Mouse (Mus musculus) hindbrain, embryonic 11.5 days (tissue): ENCODE measurements around the gene Bcl6. TPM values are rescaled to one million over a fixed set of nuclear protein-coding genes. Genes with fewer than 3 reads are reported as not detected.

Experiments
- ATAC-seq: fragments of 200-750 bp; cut with Nextera tagmentation; 2 replicates; pipeline ENCODE4 v1.8.0; 2017; ENCODE audit warnings: mild to moderate bottlenecking, moderate TSS enrichment, moderate library complexity; ENCODE audit not compliant: low FRiP score
- DNase-seq: peaks from one replicate; pipeline ENCODE4 v3.0.0-alpha.2; 2015; ENCODE audit warnings: low spot score
- H3K27ac ChIP-seq: fragments of 300-500 bp; sonication (generic); 2 replicates; pipeline ENCODE4 v1.5.1; 2014; ENCODE audit warnings: mild to moderate bottlenecking, low read depth, low read length
- H3K27me3 ChIP-seq: fragments of 300-500 bp; sonication (generic); 2 replicates; pipeline ENCODE4 v1.6.1; 2014; ENCODE audit warnings: mild to moderate bottlenecking, low read length, moderate library complexity, mixed read lengths; ENCODE audit not compliant: control insufficient read depth, insufficient read depth
- H3K36me3 ChIP-seq: fragments of 300-500 bp; sonication (generic); 2 replicates; pipeline ENCODE4 v1.6.1; 2014; ENCODE audit warnings: mild to moderate bottlenecking, low read length, moderate library complexity, mixed read lengths; ENCODE audit not compliant: control insufficient read depth, insufficient read depth
- H3K4me1 ChIP-seq: fragments of 300-500 bp; sonication (generic); replicated peaks from 2 replicates; pipeline ENCODE4 v1.6.1; 2014; ENCODE audit warnings: low read length, mixed read lengths; ENCODE audit not compliant: control insufficient read depth, insufficient read depth
- H3K4me2 ChIP-seq: fragments of 300-500 bp; sonication (generic); replicated peaks from 2 replicates; pipeline ENCODE4 v1.6.1; 2014; ENCODE audit warnings: mild to moderate bottlenecking, low read depth, low read length
- H3K4me3 ChIP-seq: fragments of 300-500 bp; sonication (generic); 2 replicates; pipeline ENCODE4 v1.5.1; 2014; ENCODE audit warnings: low read depth, low read length
- H3K9ac ChIP-seq: fragments of 300-500 bp; sonication (generic); 2 replicates; pipeline ENCODE4 v1.6.1; 2014; ENCODE audit warnings: low read depth, low read length
- H3K9me3 ChIP-seq: fragments of 300-500 bp; sonication (generic); 2 replicates; pipeline ENCODE4 v1.6.1; 2016; ENCODE audit warnings: low read length; ENCODE audit not compliant: control insufficient read depth
- WGBS: fragments of 180-500 bp; shearing (Covaris S2); extraction: QIAGEN DNeasy Blood & Tissue Kit; methylation state at CpG from one replicate; pipeline ENCODE4 v1.1.7; 2014; 5-methylcytosine and 5-hydroxymethylcytosine counted together
- polyA plus RNA-seq: library from polyadenylated mRNA; unstranded; fragments of >200 nt; fragmentation: Nextera tagmentation; extraction: Ambion mirVana; gene quantifications from 2 replicates; pipeline ENCODE4 v1.2.1, GENCODE M21; 2014

The Bcl6 gene
- polyA plus RNA-seq, 1 experiment from 2014 or later, result 0.11 TPM

DNA sequence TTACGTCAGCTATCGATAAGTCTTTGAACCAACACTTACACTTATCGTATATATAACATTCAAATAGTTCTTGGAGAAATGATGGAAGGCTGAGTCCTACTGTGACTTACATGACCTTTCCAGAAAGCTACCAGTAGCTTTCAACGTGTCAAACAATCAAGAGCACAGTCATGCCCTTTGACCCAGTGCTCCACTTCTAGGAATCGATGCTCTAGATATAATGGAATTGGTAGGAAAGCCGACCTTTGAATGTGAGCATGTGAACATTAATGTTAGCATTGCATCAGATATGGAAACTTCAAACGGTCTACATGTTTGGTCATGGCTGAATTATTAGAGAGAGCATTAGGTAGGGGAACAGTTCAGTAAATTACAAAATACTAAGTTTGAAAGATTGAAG lies 7.7 kb upstream of the Bcl6 start:
- Histone ChIP-seq H3K9me3 (no peaks in the 10 kb centered on the region), H3K36me3 (no peaks in the 10 kb centered on the region), H3K4me2 (no peak overlapping the region), H3K27ac (no peak overlapping the region), H3K27me3 (no peaks in the 10 kb centered on the region), H3K4me1 (no peaks in the 10 kb centered on the region), H3K9ac (no peak overlapping the region), H3K4me3 (no peak overlapping the region)
- ATAC-seq (no peak), DNase-seq (no peak)
- 83% methylated on average over 7 of the region's 7 CpGs for WGBS

DNA sequence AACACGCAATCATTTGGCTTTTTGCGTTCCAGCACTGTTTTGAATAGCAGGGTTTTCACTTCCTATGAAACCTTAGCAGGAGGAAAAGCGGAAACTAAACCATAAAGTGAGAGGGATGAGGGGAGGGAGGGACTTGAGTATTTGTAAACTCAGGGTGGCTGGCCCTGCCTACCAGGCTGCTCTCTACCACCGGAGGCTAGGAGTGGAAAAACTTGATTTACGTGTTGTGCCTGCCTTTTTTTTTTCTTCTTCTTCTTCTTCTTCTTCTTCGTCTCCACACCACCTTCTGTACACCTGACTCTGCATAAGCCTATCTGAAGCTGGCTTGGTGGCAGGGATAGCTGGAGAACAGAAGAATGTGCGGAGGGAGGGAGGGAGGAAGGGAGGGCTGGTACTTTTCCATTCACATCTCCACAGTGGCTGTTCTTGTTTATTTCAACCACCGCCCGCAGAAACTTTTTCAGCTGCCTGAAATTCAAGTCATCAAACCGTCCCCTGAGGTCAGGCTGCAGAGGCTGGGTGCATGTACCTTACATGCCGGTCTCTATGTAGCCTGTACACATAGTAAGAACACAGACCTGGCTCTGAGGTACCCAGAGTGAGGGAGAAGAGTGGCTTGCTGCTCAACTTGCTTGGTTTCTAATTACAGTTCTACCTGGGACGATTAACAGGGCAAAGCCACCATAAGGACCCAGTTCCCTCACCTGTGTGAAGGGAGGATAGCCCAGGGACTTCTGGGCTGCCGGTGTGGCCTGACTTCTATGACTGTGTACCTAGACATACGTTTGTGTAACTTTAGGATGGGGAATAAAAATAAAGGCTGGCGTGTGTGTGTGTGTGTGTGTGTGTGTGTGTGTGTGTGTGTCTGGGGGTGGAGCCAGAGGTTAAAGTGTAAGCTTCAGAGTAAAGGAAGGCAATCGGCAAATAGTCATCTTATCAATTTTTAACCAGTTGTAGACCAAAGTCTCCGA lies 5.0 kb upstream of the Bcl6 start:
- H3K4me2 ChIP-seq, result no peak overlapping the region
- ATAC-seq (no peak), DNase-seq (no peak)
- no peaks in the 10 kb centered on the region for H3K36me3 ChIP-seq
- no peak overlapping the region for H3K27ac ChIP-seq
- 0 out of 2 replicates have a peak, but pooled peaks cover 3% of the 10 kb centered on the region for H3K27me3 ChIP-seq
- 59% methylated on average over 16 of the region's 17 CpGs for WGBS
- no peak overlapping the region for H3K9ac ChIP-seq
- no peaks in the 10 kb centered on the region for H3K9me3 ChIP-seq
- no peaks in the 10 kb centered on the region for H3K4me1 ChIP-seq
- H3K4me3 ChIP-seq, result no peak overlapping the region

DNA sequence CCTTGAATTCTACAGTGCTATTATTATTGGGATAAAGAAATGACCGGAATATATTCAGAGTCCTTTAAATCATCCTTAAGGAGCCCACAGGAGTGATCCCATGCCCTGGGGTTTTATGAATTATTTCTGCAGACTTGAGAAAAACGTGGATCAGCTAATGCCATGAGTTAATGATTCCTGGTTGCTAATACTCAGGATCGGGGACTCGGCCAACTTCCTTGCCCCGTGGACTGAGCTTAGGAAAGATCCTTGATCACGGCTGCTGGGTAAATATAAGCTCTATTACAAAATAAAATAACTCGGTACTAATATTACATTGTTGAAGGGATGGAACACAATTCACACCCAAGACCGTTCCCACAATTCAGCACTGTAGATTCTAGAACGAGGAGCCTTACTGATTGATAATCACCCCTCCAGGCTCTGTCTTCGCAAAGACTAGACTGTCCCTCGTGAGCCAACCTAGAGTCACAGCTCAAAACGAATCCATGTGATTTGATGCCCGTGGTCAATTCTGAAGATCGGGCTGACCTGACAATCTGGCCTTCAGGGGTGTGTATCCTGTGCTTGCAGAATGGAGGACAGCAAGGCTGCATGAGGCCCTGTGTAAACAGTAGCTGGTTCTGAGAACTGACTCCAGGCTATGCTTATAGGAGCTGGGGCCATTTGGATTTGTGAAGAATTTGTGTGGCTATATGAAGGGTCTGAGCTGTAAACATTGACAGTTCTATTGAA lies 3.4 kb upstream of the Bcl6 start:
- ATAC-seq (no peak), DNase-seq (no peak)
- Histone ChIP-seq H3K4me3 (no peak overlapping the region), H3K27ac (no peak overlapping the region), H3K9me3 (no peaks in the 10 kb centered on the region), H3K36me3 (no peaks in the 10 kb centered on the region), H3K9ac (no peak overlapping the region), H3K4me1 (peaks cover 4% of the 10 kb centered on the region), H3K4me2 (no peak overlapping the region), H3K27me3 (peaks cover 4% of the 10 kb centered on the region)
- WGBS, result 87% methylated on average over 14 of the region's 14 CpGs

DNA sequence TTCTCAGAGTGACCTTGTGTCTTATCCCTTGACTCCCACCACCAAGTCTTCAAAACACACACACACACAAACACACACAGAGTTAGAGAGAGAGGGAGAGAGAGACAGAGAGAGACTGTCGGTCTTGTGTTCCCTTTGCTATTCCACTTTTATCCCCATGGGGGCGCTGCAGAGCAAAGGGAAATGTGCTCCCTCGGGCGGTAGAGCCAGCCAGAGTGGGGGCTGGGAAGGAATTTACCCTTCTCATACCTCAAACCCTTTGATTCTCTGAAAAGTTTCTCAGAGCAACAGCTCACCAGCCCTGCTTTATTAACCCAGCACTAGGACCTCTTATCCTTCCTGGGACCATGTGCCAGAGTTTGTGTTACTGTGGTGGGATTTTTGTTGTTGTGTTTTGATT lies 2.5 kb upstream of the Bcl6 start:
- Histone ChIP-seq H3K27ac (no peak overlapping the region), H3K4me1 (peaks cover 6% of the 10 kb centered on the region), H3K9ac (no peak overlapping the region), H3K4me2 (no peak overlapping the region), H3K4me3 (no peak overlapping the region), H3K9me3 (no peaks in the 10 kb centered on the region), H3K36me3 (no peaks in the 10 kb centered on the region), H3K27me3 (peaks cover 11% of the 10 kb centered on the region)
- DNase-seq (peak; percentile 87), ATAC-seq (no peak)
- WGBS, result 0% methylated on average over 4 of the region's 4 CpGs

DNA sequence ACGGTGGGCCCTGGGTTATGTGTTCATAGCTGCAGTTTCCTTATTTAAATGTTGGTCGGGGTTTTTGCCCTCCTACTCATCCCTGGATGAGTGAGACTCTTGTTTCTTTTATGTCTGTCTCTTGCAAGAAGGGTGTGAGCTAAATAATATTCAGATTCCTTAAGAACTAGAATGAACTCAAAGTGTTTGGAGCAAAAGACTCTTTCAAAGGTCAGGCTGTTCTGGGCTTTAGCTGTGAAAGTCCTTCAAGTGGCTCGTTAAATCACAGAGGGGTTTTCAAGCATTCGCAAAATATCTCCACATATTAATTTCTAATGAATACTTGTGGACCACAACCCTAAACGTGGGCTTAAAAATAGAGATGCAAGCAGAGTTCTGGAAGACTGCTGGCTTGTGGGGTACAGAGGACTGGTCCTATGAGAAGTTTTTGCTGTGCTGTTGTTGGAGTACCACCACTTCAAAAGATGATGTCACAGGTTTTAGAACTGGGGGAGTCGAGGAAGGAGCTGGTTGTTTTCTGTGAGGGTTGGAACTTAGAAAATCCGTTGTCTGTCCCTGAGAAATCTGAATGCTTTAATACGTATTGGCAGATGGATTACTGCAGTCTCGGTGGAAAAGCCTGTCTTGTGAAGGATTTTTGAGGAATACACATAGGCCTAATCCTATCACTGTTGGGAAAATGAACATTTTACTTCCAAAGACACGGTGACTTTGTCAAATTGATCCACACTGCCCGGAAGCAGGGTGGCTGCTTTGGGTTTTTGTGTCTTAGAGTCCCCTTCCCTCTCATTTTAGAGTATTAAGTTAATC lies 1.7 kb upstream of the Bcl6 start:
- WGBS, result 36% methylated on average over 11 of the region's 11 CpGs
- Histone ChIP-seq H3K9ac (0 out of 2 replicates have a peak overlapping the region, but pooled peaks have one; percentile 5), H3K4me3 (peak overlapping the region; percentile 58; the same call in 1 of the 2 replicates), H3K27me3 (peaks cover 18% of the 10 kb centered on the region), H3K4me1 (peaks cover 6% of the 10 kb centered on the region), H3K27ac (no peak overlapping the region), H3K4me2 (peak overlapping the region; percentile 97), H3K9me3 (no peaks in the 10 kb centered on the region), H3K36me3 (no peaks in the 10 kb centered on the region)
- ATAC-seq (no peak), DNase-seq (no peak)

DNA sequence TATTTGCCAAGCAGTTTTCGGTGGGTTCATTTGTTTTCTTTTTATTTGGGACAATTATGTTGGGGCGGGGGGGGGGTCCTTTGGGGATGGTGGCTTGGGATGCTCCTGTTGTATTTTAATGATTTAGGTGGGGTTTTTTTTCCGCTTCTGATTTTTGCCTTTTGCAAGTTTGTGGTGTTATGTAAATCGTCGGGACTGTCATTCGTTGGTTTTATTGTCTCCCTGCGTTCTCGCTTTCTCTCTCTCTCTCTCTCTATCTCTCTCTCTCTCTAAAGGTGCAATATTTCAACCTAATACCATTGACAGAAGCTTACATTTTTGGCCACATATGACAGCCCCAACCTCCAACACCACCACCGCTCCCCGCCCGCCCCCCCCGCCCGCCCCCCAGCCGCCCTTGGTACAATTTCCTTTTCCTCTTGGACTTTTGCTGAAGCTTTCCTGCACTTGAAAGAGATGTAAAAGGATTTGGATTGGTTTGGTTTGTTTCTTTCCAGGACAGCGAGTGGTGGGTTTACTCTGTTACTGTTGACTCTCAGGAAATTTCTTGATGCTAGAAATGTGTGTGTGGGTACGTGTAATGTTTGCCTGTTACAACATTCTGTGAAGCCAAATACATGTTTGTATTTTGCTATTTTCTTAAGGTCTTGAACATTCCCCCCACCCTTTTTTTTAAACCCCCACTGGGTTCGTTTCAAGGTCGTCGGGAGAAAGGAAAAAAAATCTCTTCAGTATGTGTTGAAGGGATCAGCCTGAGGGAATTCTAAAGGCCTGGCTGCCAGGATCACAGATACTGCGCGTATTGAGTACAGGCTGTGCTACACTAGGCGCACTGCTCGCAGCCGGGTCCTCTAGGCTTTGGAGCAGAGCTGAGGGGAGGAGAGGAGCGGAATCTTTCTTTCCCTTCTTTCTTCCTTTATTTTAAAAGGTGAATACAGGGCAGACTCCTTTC lies 833 bp upstream of the Bcl6 start:
- peak overlapping the region; percentile 97 for H3K4me2 ChIP-seq
- H3K4me3 ChIP-seq, result peak overlapping the region; percentile 58
- H3K4me1 ChIP-seq, result peaks cover 6% of the 10 kb centered on the region
- no peaks in the 10 kb centered on the region for H3K36me3 ChIP-seq
- DNase-seq, result peak; percentile 39
- no peak for ATAC-seq
- H3K27ac ChIP-seq, result peak overlapping the region; percentile 95
- peak overlapping the region; percentile 82 for H3K9ac ChIP-seq
- under 1% methylated on average over 25 of the region's 25 CpGs for WGBS
- no peaks in the 10 kb centered on the region for H3K9me3 ChIP-seq
- H3K27me3 ChIP-seq, result peaks cover 25% of the 10 kb centered on the region

DNA sequence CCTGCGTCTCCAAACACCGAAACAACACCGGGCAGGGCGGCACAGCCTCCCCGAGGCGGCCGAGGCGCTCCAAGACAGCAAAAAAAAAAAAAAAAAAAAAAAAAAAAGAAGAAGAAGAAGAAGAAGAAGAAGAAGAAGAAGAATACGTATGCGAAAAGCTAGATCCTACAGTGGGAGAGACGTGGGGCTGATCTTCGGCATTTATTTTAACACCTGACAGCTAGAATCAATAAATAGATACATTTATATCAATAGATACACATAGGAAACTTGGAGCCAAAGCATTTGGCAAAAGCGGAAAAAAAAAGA lies 541 bp downstream of the Bcl6 start:
- peak overlapping the region; percentile 97 for H3K4me2 ChIP-seq
- peak overlapping the region; percentile 58 for H3K4me3 ChIP-seq
- peaks cover 27% of the 10 kb centered on the region for H3K27me3 ChIP-seq
- no peaks in the 10 kb centered on the region for H3K36me3 ChIP-seq
- H3K9ac ChIP-seq, result peak overlapping the region; percentile 82
- DNase-seq (no peak), ATAC-seq (no peak)
- H3K4me1 ChIP-seq, result peaks cover 6% of the 10 kb centered on the region
- no peaks in the 10 kb centered on the region for H3K9me3 ChIP-seq
- 0% methylated on average over 13 of the region's 13 CpGs for WGBS
- H3K27ac ChIP-seq, result peak overlapping the region; percentile 95; the same call in 1 of the 2 replicates
